9 mouse cellular contexts compared by ENCODE assay signal in the genomic region with DNA sequence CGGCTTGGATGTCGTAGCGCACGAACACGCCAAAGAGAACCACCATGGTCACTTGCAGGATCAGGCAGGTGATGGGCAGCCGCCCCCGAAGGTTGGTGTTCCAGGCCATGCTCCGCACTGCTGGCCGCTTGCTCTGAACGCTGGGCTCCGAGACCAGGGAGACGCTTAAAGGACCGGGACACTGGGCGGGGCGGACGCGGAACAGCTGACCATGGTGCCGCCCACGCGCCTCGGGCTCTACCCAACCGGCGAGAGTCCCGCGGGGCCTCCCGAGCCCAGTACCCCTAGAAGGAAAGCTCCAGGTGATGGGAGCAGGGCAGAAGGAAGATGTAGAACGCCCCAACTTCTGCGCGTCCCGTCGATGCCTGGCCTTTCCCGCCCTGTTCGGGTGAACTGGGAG. TPM values are rescaled to one million over a fixed set of nuclear protein-coding genes. Genes with fewer than 3 reads are reported as not detected.
A peak's percentile ranks its signal among the peaks of the same experiment; 100 is the strongest.
DNase-seq lines count a peak whose midpoint lies in the region; ATAC-seq and TF ChIP-seq lines count a peak whose summit lies in the region.
"Had no signal": no experiment of that assay in that cellular context is flagged by ENCODE, and none has a peak within 500 bp of the region (broad histone marks: within the 10 kb centered on the region; RNA-seq: fewer than 3 reads in every experiment).

TSS of gene Rhcg (minus strand) at position 240 of the 400 bp plus-strand sequence.

- DNase-seq in layer of hippocampus, adult 2 months (ENCODE audit: low spot score in 2 of 2), result no peak
- DNase-seq in layer of hippocampus, adult 9-11 months, result no peak
- no peak for DNase-seq in layer of hippocampus, postnatal 14 days (ENCODE audit: low spot score in 2 of 2)
- no peak for DNase-seq in frontal cortex, adult 2 months (ENCODE audit: extremely low spot score in 1 of 2, low spot score in 1 of 2)
- DNase-seq in natural killer cell, adult 2 months (ENCODE audit: low spot score in 2 of 2), result no peak

- TF ChIP-seq CTCF in layer of hippocampus, adult 2 months (conservative IDR thresholded peaks at IDR 0.05), result no peak

- ATAC-seq in common myeloid progenitor, adult 5-6 weeks (replicated peaks; ENCODE audit: low read depth, poor library complexity, severe bottlenecking), result 0 out of 2 replicates have a peak, but pooled peaks have one; percentile 24
- no peak for ATAC-seq in hindbrain, embryonic 16.5 days
- no peak for ATAC-seq in midbrain, embryonic 15.5 days (replicated peaks)

- 9% methylated on average over 31 of the region's 33 CpGs for WGBS in hindbrain, embryonic 16.5 days
- WGBS in midbrain, embryonic 15.5 days, result 8% methylated on average over 33 of the region's 33 CpGs

- H3K36me3 ChIP-seq in hindbrain, embryonic 16.5 days (ENCODE audit: control insufficient read depth, insufficient read depth, low read length), result no peaks in the 10 kb centered on the region
- no peaks in the 10 kb centered on the region for H3K36me3 ChIP-seq in midbrain, embryonic 15.5 days (replicated peaks)

- no peaks in the 10 kb centered on the region for H3K4me1 ChIP-seq in hindbrain, embryonic 16.5 days (ENCODE audit: control insufficient read depth, insufficient read depth, low read depth, low read length)
- H3K4me1 ChIP-seq in midbrain, embryonic 15.5 days, result 0 out of 2 replicates have a peak, but pooled peaks cover 4% of the 10 kb centered on the region

- H3K27me3 ChIP-seq in hindbrain, embryonic 16.5 days (replicated peaks; ENCODE audit: control insufficient read depth, insufficient read depth, low read length), result peaks cover 9% of the 10 kb centered on the region
- peaks cover 33% of the 10 kb centered on the region for H3K27me3 ChIP-seq in midbrain, embryonic 15.5 days (replicated peaks)

- no peaks in the 10 kb centered on the region for H3K9me3 ChIP-seq in hindbrain, embryonic 16.5 days (ENCODE audit: control insufficient read depth, low read length)
- H3K9me3 ChIP-seq in midbrain, embryonic 15.5 days, result no peaks in the 10 kb centered on the region

- H3K4me3 ChIP-seq in layer of hippocampus, adult 2 months, result peak within 1 kb of the TSS; percentile 19; the same call in 1 of the 2 replicates
- peak within 1 kb of the TSS; percentile 16; the same call in 1 of the 2 replicates for H3K4me3 ChIP-seq in hindbrain, embryonic 16.5 days (ENCODE audit: low read length)
- peak within 1 kb of the TSS; percentile 12; the same call in 1 of the 2 replicates for H3K4me3 ChIP-seq in midbrain, embryonic 15.5 days

- peak within 1 kb of the TSS; percentile 44 for H3K4me2 ChIP-seq in hindbrain, embryonic 16.5 days (ENCODE audit: low read length)
- H3K4me2 ChIP-seq in midbrain, embryonic 15.5 days, result peak within 1 kb of the TSS; percentile 39

- H3K27ac ChIP-seq in layer of hippocampus, adult 2 months, result no peak within 1 kb of the TSS
- H3K27ac ChIP-seq in hindbrain, embryonic 16.5 days (ENCODE audit: low read depth, low read length), result no peak within 1 kb of the TSS
- H3K27ac ChIP-seq in midbrain, embryonic 15.5 days, result no peak within 1 kb of the TSS

- H3K9ac ChIP-seq in hindbrain, embryonic 16.5 days (ENCODE audit: low read depth, low read length), result no peak within 1 kb of the TSS
- H3K9ac ChIP-seq in midbrain, embryonic 15.5 days, result no peak within 1 kb of the TSS

RNA-seq across cellular contexts. Expression of gene Rhcg, which starts in this region (rescaled TPM):
- 1 to 10 TPM; 1.1 to 1.2 TPM for total RNA-seq in layer of hippocampus, adult 2 months (2021)
- total RNA-seq in common myeloid progenitor, adult 5-6 weeks (2017), result not detected in 2 replicates
- 5.5 and 5.7 TPM in 2 replicates for polyA plus RNA-seq in hindbrain, embryonic 16.5 days (2015; fragmentation: Nextera tagmentation; extraction: Ambion mirVana)
- 1.9 and 2.1 TPM in 2 replicates for polyA plus RNA-seq in midbrain, embryonic 15.5 days (2015; fragmentation: Nextera tagmentation; extraction: Ambion mirVana)
- 1 to 10 TPM; 1.1 to 2.2 TPM for total RNA-seq in layer of hippocampus, postnatal 14 days (2021)
- 4.6 and 5.5 TPM in 2 replicates for polyA plus RNA-seq in frontal cortex, adult 2 months (2012; rRNA removed)
- total RNA-seq: neutrophil, adult 5-6 weeks had no signal

Comparison
In these comparisons a context has a peak if more than half of its experiments do, and no peak if none do; other contexts are left out.
1. Peak in ATAC-seq in common myeloid progenitor, adult 5-6 weeks; RNA of the gene not detected or under 1 TPM.